Comparison of ENCODE assay signal across 1 mouse cellular context in genomic region chr16:16896382-16897055, GRCm38 (mm10).
A peak's percentile ranks its signal among the peaks of the same experiment; 100 is the strongest.
TF ChIP-seq lines count a peak whose summit lies in the region.

Ppm1f (plus strand) TSS chr16:16896469.

TF ChIP-seq in CH12.LX, 34 proteins besides CTCF, POLR2A, EP300 and RAD21 (continued from another document):
- TF ChIP-seq BHLHE40 (IDR thresholded peaks at IDR 0.05; ENCODE audit: low read depth, low read length), result peak; percentile 58
- TF ChIP-seq CHD2 (IDR thresholded peaks at IDR 0.05; ENCODE audit: low read length), result peak; percentile 65
- no peak; the same call in 1 of the 2 replicates for TF ChIP-seq MAZ (IDR thresholded peaks at IDR 0.05; ENCODE audit: low read depth, low read length)
- peak; percentile 45; the same call in 1 of the 2 replicates for TF ChIP-seq IRF4 (IDR thresholded peaks at IDR 0.05; ENCODE audit: low read depth, low read length)
- no peak for TF ChIP-seq ZKSCAN1 (IDR thresholded peaks at IDR 0.05; ENCODE audit: borderline replicate concordance, low read depth, low read length)
